10 mouse cellular contexts compared by ENCODE assay signal in the genomic region with DNA sequence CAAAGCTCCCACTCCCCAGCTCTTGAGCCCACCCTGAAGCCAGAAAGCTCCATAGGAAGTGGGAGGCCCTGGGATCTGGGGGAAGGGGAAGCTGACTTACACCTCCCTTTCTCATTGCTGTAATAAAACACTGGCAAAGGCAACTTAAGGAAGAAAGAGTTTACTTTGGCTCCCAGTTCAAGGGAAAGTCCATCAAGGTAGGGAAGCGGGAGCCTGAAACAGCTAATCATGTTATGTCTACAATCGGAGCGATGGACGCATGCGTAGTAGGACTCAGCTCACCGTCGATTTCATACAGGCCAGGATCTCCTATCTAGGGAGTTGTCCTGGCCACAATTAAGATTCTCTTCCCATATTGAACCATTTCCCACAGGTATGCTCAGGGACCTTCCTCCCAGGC. TPM values are rescaled to one million over a fixed set of nuclear protein-coding genes. Genes with fewer than 3 reads are reported as not detected.
A peak's percentile ranks its signal among the peaks of the same experiment; 100 is the strongest.
DNase-seq lines count a peak whose midpoint lies in the region; ATAC-seq and TF ChIP-seq lines count a peak whose summit lies in the region.
"Had no signal": no experiment of that assay in that cellular context is flagged by ENCODE, and none has a peak within 500 bp of the region (broad histone marks: within the 10 kb centered on the region; RNA-seq: fewer than 3 reads in every experiment).

No protein-coding gene starts in this region.

- H3K4me1 ChIP-seq in heart, embryonic 10.5 days, result peaks cover 24% of the 10 kb centered on the region
- H3K4me1 ChIP-seq in kidney, embryonic 16.5 days (ENCODE audit: insufficient read depth, low read length), result peaks cover 26% of the 10 kb centered on the region
- H3K4me1 ChIP-seq in intestine, postnatal 0 days (replicated peaks; ENCODE audit: control insufficient read depth, insufficient read depth, low read length), result peaks cover 10% of the 10 kb centered on the region

- no peak overlapping the region for H3K4me3 ChIP-seq in heart, embryonic 10.5 days
- no peak overlapping the region for H3K4me3 ChIP-seq in kidney, embryonic 16.5 days (ENCODE audit: low read length)
- H3K4me3 ChIP-seq in intestine, postnatal 0 days (ENCODE audit: low read depth, low read length), result no peak overlapping the region
- no peak overlapping the region for H3K4me3 ChIP-seq in myocyte

- no peak for DNase-seq in heart, embryonic 10.5 days (ENCODE audit: low spot score)
- DNase-seq in heart, adult 11 months, result no peak
- no peak for DNase-seq in kidney, postnatal 14 days
- DNase-seq in right cerebral cortex, postnatal 4 days, result no peak
- DNase-seq in left cerebral cortex, postnatal 25 days (ENCODE audit: low spot score in 2 of 2), result no peak
- DNase-seq: right cerebral cortex, postnatal 14 days had no signal

- H3K9me3 ChIP-seq in heart, embryonic 10.5 days, result no peaks in the 10 kb centered on the region
- no peaks in the 10 kb centered on the region for H3K9me3 ChIP-seq in kidney, embryonic 16.5 days (ENCODE audit: low read length)
- H3K9me3 ChIP-seq in intestine, postnatal 0 days (ENCODE audit: control insufficient read depth), result no peaks in the 10 kb centered on the region
- H3K9me3 ChIP-seq: G1E had no signal

- peak overlapping the region; percentile 52; the same call in 1 of the 2 replicates for H3K27ac ChIP-seq in heart, embryonic 10.5 days
- peak overlapping the region; percentile 96 for H3K27ac ChIP-seq in kidney, embryonic 16.5 days (ENCODE audit: low read length)
- H3K27ac ChIP-seq in intestine, postnatal 0 days (ENCODE audit: low read depth, low read length), result peak overlapping the region; percentile 16; the same call in 1 of the 2 replicates

- no peak overlapping the region for H3ac ChIP-seq in myocyte (ENCODE audit: control insufficient read depth, insufficient read length)

- H3K79me2 ChIP-seq in myocyte (ENCODE audit: control insufficient read depth, insufficient read depth), result no peaks in the 10 kb centered on the region

- ATAC-seq in kidney, embryonic 16.5 days (ENCODE audit: low FRiP score, low TSS enrichment), result 0 out of 2 replicates have a peak, but pooled peaks have one; percentile 16
- ATAC-seq in intestine, postnatal 0 days, result peak; percentile 28; the same call in 1 of the 2 replicates

- H3K36me3 ChIP-seq in heart, embryonic 10.5 days, result no peaks in the 10 kb centered on the region
- peaks cover 19% of the 10 kb centered on the region for H3K36me3 ChIP-seq in kidney, embryonic 16.5 days (ENCODE audit: insufficient read depth, low read length)
- H3K36me3 ChIP-seq in intestine, postnatal 0 days (ENCODE audit: control insufficient read depth, insufficient read depth), result peaks cover 22% of the 10 kb centered on the region
- no peaks in the 10 kb centered on the region for H3K36me3 ChIP-seq in myocyte (ENCODE audit: control insufficient read depth, insufficient read depth)
- H3K36me3 ChIP-seq: G1E had no signal

- 0 out of 2 replicates have a peak overlapping the region, but pooled peaks have one; percentile 8 for H3K4me2 ChIP-seq in kidney, embryonic 16.5 days (replicated peaks; ENCODE audit: low read depth, low read length)
- peak overlapping the region; percentile 2; the same call in 1 of the 2 replicates for H3K4me2 ChIP-seq in intestine, postnatal 0 days (replicated peaks; ENCODE audit: low read depth)
- H3K4me2 ChIP-seq in myocyte (ENCODE audit: low read depth), result peak overlapping the region; percentile 77

- no peak overlapping the region for H3K9ac ChIP-seq in kidney, embryonic 16.5 days (replicated peaks; ENCODE audit: low read length)
- no peak overlapping the region for H3K9ac ChIP-seq in intestine, postnatal 0 days (ENCODE audit: low read depth, low read length)

- WGBS in heart, embryonic 10.5 days, result 83% methylated on average over 7 of the region's 7 CpGs
- WGBS in kidney, embryonic 16.5 days, result 63% methylated on average over 7 of the region's 7 CpGs
- 37% methylated on average over 7 of the region's 7 CpGs for WGBS in intestine, postnatal 0 days

- no peak for TF ChIP-seq CTCF in intestine, postnatal 0 days (IDR thresholded peaks at IDR 0.05; ENCODE audit: low read depth)

- no peak for TF ChIP-seq POLR2A in myocyte (IDR thresholded peaks at IDR 0.05; ENCODE audit: insufficient read length, low read depth)

- peaks cover 20% of the 10 kb centered on the region; the same call in 1 of the 2 replicates for H3K27me3 ChIP-seq in heart, embryonic 10.5 days (ENCODE audit: insufficient read depth, poor library complexity, severe bottlenecking)
- no peaks in the 10 kb centered on the region for H3K27me3 ChIP-seq in kidney, embryonic 16.5 days (ENCODE audit: insufficient read depth, low read length)
- no peaks in the 10 kb centered on the region for H3K27me3 ChIP-seq in intestine, postnatal 0 days (replicated peaks; ENCODE audit: control insufficient read depth, insufficient read depth, low read length)
- H3K27me3 ChIP-seq in myocyte (ENCODE audit: control insufficient read depth, insufficient read depth, insufficient read length), result no peaks in the 10 kb centered on the region

- intact Hi-C loops in left cerebral cortex, postnatal 25 days (cut with DNase I), result no loop called here

TF ChIP-seq in myocyte, 11 proteins besides CTCF, POLR2A, EP300 and RAD21:
- TF ChIP-seq SRF (IDR thresholded peaks at IDR 0.05; ENCODE audit: control insufficient read depth, insufficient read length, low read depth) (no peak), TCF12 (IDR thresholded peaks at IDR 0.05; ENCODE audit: insufficient read depth, poor library complexity, severe bottlenecking) (no peak), MAX (IDR thresholded peaks at IDR 0.05; ENCODE audit: low read depth) (no peak), TCF3 (IDR thresholded peaks at IDR 0.05; ENCODE audit: insufficient read length, low read depth) (no peak), POLR2AphosphoS2 (IDR thresholded peaks at IDR 0.05; ENCODE audit: insufficient read length, low read depth) (no peak), MYOD1 (IDR thresholded peaks at IDR 0.05; ENCODE audit: control insufficient read depth in 1 of 3, insufficient read length in 2 of 3, low read depth in 2 of 3) (no peak), E2F4 (IDR thresholded peaks at IDR 0.05; ENCODE audit: insufficient read depth) (no peak), REST (IDR thresholded peaks at IDR 0.05; ENCODE audit: insufficient read depth, insufficient read length) (no peak), CEBPB (IDR thresholded peaks at IDR 0.05; ENCODE audit: insufficient read depth, poor library complexity, severe bottlenecking) (no peak), MYOG (IDR thresholded peaks at IDR 0.05; ENCODE audit: control insufficient read depth in 1 of 3, insufficient read depth in 1 of 3, insufficient read length in 2 of 3, low read depth in 2 of 3) (no peak), USF1 (IDR thresholded peaks at IDR 0.05; ENCODE audit: low read depth) (no peak)
TF ChIP-seq in myocyte: peak in this region for 0.

RNA-seq across cellular contexts. Expression of a gene that starts 38.5 kb away (rescaled TPM):
- polyA plus RNA-seq in heart, embryonic 10.5 days (2016; fragmentation: Nextera tagmentation; extraction: Ambion mirVana), result 7.0 and 21.2 TPM in 2 replicates
- 210 and 217 TPM in 2 replicates for polyA plus RNA-seq in kidney, embryonic 16.5 days (2015; fragmentation: Nextera tagmentation; extraction: Ambion mirVana)
- polyA plus RNA-seq in intestine, postnatal 0 days (2015; fragmentation: Nextera tagmentation; extraction: Ambion mirVana), result 93.0 and 100 TPM in 2 replicates
- 5.5 TPM for polyA plus RNA-seq in myocyte (2012; fragmentation: generic; extraction: Trizol)
- total RNA-seq in left cerebral cortex, postnatal 25 days (2021), result 10 to 100 TPM; 29.6 to 35.8 TPM

Comparison
In these comparisons a context has a peak if more than half of its experiments do, and no peak if none do; other contexts are left out.
1. H3K27ac ChIP-seq: peak in every context shown above with its lines; median percentile 96 in kidney, embryonic 16.5 days; 52 in heart, embryonic 10.5 days; 16 in intestine, postnatal 0 days.
2. H3K4me2 ChIP-seq: peak in every context shown above with its lines; median percentile 77 in myocyte; 8 in kidney, embryonic 16.5 days; 2 in intestine, postnatal 0 days.